Mouse (Mus musculus): ENCODE measurements around the gene Tmco4.

Tmco4 gene

GRCm38 (mm10) chr4:139055744-139056143 is 83.1 kb downstream of the Tmco4 start:
- DNase-seq (ENCODE audit: low read depth, low spot score), result no peak

- no peak for DNase-seq (ENCODE audit: low read depth, low spot score)
Observed at GRCm38 (mm10) chr4:139057291-139057690, 84.6 kb downstream of the Tmco4 start.

GRCm38 (mm10) chr4:139058029-139058428 is 85.3 kb downstream of the Tmco4 start:
- no peak for DNase-seq (ENCODE audit: low read depth, low spot score)

DNA sequence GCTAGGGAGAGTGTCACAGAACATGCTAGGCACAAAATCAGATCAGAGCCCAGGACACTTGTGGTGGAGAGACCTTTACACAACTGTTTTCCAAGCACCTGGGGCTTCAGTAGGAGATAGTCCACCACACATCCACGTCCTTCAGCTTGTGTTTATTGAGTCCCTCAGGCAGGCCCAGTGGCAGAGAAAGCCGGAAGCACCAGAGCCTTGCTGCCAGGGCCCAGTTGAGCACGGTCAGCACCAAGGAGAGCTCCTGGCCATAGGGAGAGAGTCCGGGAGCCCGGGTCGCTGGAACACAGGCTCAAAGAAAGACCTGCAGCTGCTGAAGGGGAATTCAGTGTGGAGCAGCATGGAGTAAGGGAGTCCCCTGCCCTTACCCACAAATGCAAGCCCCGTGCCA is 86.9 kb downstream of the Tmco4 start:
- DNase-seq (ENCODE audit: low read depth, low spot score), result peak; percentile 59

DNA sequence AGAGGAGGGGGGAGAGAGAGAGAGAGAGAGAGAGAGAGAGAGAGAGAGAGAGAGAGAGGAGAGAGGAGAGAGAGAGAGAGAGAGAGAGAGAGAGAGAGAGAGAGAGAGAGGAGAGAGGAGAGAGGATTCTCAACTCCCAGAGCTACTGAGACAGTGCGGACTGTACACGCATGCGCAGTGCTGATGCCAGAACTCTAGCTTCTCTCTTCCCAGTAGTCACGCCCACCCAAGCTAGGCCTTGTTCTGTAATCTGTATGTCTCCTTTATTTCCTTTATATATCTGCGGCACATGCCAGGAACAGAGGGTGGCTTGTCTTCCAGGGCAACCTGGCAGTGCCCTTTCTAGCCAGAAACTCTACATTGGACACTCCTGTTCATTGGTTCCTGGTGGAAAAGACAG is 92.1 kb downstream of the Tmco4 start:
- DNase-seq (ENCODE audit: low read depth, low spot score), result peak; percentile 67

DNA sequence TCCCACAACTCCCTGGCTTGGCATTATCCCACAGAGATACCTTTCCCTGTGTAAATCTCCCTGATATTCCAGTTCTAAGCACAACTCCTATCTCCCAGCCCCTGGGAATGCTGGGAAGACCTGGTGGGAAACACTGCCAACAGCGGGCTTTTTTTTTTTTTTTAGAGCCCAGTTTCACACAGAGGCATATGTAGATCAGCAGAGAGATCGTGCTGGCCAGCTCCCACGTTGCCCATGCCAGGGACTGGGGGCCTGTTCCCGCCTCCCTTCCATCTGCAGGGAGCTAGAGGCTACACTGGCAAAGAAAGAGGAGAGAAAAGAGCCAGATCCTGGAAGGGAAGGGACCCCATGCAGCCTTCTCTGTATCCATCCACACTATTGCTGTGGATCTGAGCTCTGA is 95.6 kb downstream of the Tmco4 start:
- DNase-seq (ENCODE audit: low read depth, low spot score), result no peak

DNA sequence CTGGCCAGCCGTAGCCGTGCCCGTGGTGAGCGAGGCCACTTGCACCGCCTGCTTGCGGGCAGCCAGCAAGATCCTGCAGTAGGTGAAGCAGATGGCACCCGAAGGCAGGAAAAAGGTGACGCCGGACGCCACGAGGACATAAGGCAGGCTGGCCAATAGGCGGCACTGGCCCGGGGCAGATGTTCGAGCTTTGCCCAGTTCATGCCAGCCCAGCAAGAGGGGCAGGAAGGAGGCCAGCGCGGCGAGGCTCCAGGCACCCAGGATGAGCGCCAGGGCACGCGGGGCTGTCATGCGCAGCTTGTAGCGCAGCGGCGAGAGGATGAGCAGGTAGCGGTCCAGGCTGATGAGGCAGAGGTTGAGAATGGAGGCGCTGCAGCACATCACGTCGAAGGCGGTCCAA is 101.4 kb downstream of the Tmco4 start:
- no peak for DNase-seq (ENCODE audit: low read depth, low spot score)

- DNase-seq (ENCODE audit: low read depth, low spot score), result peak; percentile 59
Observed at GRCm38 (mm10) chr4:139075041-139075711, 102.5 kb downstream of the Tmco4 start, which contains the start of gene Htr6. TSS of gene Htr6 (minus strand) at chr4:139075570.

DNA sequence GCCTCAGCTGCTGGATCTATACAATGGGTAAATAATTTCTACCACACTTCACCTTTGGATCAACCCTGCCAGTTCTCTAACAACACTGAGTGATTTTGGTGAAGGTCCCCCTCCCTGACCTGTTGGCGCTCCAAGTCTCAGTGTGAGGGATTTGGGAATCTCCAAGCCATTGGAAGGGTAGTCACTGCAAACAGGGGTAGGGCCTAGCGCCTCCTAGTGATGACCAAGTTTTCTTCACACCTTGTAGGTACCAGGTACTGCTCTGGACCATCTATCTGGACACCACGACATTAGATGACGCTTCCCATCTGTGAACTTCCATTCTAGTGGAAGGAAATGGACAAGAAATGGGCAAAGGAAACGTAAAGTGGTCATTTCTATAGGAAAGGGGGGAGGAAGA is 103.2 kb downstream of the Tmco4 start:
- DNase-seq (ENCODE audit: low read depth, low spot score), result peak; percentile 72

- DNase-seq (ENCODE audit: low read depth, low spot score), result peak; percentile 66
Observed at GRCm38 (mm10) chr4:139078313-139078712, 105.6 kb downstream of the Tmco4 start.

DNA sequence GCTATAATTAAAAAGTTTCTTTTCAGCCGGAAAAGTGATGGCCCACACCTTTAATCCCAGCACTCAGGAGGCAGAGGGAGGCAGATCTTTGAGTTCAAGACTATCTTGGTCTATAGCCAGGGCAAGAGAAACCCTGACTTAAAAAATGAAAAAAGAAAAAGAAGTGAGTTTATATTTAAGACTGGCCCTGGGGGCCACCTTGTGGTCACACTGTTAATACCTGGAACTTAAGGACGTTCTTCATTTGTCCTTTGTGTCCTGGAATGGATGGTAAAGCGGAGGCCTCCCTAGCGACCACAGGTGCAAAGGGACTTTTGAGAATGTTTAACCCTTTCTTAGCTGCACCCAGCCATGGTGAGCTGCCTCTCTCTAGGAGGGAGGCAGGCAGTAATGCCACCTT is 106.0 kb downstream of the Tmco4 start:
- DNase-seq (ENCODE audit: low read depth, low spot score), result peak; percentile 44

GRCm38 (mm10) chr4:139079439-139079838 is 106.8 kb downstream of the Tmco4 start:
- DNase-seq (ENCODE audit: low read depth, low spot score), result no peak

DNA sequence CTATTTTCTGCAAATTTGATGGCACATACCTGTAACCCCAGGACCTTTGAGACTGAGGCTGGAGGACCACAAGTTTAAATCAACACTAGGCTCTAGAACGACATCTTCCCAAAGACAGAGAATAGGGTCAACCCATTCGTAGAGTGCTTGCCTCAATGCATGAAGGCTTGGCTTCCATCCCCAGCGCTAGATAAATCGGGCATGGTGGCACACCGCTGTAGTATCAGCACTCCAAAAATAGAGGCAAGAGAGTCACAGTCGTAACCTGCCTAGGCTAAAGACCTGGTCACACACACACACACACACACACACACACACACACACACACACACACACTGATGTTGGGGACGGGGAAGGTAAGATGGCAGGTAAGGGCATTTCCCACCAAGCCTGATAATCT is 107.6 kb downstream of the Tmco4 start:
- no peak for DNase-seq (ENCODE audit: low read depth, low spot score)

GRCm38 (mm10) chr4:139081270-139081931 is 108.7 kb downstream of the Tmco4 start:
- no peak for DNase-seq (ENCODE audit: low read depth, low spot score)

DNA sequence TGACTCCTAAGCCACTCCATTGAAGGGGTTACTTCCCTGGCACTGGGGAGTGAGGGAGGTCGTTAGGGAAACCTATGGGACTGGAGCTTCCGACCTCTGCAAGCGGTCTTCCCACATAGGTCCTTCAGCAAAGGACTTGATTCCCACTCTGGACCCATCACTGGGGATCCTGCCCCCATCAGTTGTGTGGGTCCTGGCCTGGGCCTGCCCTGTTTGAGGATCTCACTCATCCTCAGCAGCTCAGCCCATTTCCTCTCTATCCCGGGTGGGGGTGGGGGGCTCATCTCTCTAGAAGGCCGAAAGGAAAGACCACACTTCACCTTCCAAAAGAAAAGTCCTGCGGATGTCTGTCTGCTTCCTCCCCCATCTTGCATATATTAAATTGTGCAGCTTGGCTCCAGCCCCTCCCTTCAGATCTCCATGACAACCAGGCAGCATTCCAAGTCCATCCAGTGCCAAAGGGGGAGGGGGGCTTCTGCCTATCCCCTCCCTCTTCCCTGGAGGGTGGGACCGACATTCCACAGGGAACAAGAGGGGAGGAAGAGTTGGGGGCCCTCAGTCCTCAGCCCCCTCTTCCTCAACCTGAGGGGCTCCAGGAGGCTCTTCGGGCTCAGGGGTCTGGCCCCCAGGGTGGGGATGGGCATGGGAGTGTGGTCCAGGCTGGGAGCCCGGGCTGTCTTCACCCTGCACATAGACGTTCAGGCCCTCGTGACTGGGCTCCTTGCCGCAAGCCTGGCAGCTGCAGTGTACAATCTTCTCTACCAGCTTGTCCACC is 110.3 kb downstream of the Tmco4 start:
- DNase-seq (ENCODE audit: low read depth, low spot score), result peak; percentile 67

DNA sequence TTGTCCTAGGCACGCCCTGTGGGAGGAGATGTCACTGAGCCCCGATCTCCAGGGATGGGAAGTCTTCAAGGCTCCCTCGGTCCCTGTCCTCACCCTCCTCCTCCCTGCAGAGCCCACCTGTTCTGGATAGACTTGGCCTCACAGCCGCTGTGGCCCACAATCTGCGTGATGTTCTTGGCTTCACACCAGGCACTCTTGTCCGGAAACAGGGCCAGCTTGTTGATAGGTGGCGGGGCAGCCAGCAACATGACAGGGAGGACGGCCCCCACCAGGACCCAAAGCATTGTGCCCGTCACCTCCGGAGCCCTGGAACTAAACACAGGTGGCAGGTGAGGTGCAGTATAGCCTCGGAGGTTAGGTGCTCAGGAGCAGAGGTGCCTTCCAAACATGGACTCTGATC is 112.6 kb downstream of the Tmco4 start:
- no peak for DNase-seq (ENCODE audit: low read depth, low spot score)

DNA sequence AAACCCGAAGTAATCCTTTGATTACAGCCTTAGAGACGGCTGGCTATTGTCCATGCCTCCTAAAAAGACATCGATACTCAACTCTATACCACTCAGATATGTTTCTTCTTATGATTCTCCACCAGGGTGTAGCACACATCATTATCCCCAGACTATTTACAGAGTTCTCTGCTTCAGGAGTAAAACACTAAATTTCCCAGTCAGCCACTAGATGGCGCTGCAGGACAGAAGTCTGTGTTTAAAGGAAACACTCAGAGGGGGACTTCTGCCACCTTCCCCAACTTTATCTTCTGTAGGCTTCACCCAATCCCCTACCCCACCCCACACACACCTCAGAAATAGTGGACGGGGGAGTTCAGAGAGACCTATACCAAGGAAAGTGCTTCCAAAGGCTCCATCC is 113.3 kb downstream of the Tmco4 start:
- peak; percentile 87 for DNase-seq (ENCODE audit: low read depth, low spot score)

DNA sequence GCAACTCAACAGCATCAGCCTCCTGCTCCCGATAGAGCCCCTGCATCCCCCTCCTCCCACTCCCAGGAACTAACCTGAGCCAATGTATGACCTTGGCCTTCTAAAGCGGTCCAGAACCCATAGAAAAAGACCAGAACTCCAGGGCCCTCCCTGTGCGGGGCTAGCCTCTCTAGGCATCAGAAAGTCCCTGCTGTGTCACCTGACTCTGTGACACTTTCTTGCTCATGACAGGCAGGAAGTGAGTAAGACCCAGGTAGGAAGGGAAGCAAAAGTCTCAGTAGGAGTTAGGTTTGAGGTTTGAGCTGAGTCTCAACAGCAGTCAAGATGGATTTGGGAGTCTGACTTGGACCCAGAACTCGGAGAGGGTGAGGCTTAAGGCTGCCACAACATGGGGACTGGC is 114.3 kb downstream of the Tmco4 start:
- DNase-seq (ENCODE audit: low read depth, low spot score), result no peak

GRCm38 (mm10) chr4:139088982-139089671 is 116.4 kb downstream of the Tmco4 start:
- DNase-seq (ENCODE audit: low read depth, low spot score), result no peak

GRCm38 (mm10) chr4:139090303-139090940 is 117.7 kb downstream of the Tmco4 start:
- peak; percentile 28 for DNase-seq (ENCODE audit: low read depth, low spot score)

GRCm38 (mm10) chr4:139091066-139091465 is 118.4 kb downstream of the Tmco4 start:
- no peak for DNase-seq (ENCODE audit: low read depth, low spot score)

All from R1 (cell line).